Mouse (Mus musculus) neural tube, embryonic 11.5 days (tissue): ENCODE results near the gene Tbx21. TPM values are rescaled to one million over a fixed set of nuclear protein-coding genes. Genes with fewer than 3 reads are reported as not detected.
A peak's percentile ranks its signal among the peaks of the same experiment; 100 is the strongest.

Source experiments
- ATAC-seq: fragments of 200-750 bp; cut with Nextera tagmentation; 2 replicates; pipeline ENCODE4 v1.8.0; 2017; ENCODE audit warnings: moderate number of reproducible peaks, mild to moderate bottlenecking, moderate TSS enrichment, moderate library complexity; ENCODE audit not compliant: insufficient read depth, low FRiP score, low TSS enrichment
- DNase-seq: peaks from one replicate; pipeline ENCODE4 v3.0.0-alpha.2; 2015; ENCODE audit warnings: low spot score
- H3K27ac ChIP-seq: fragments of 300-500 bp; sonication (generic); 2 replicates; pipeline ENCODE4 v1.5.1; 2014; ENCODE audit warnings: low read depth, mild to moderate bottlenecking, low read length
- H3K27me3 ChIP-seq: fragments of 300-500 bp; sonication (generic); 2 replicates; pipeline ENCODE4 v1.6.1; 2014; ENCODE audit warnings: mild to moderate bottlenecking, low read length, mixed read lengths; ENCODE audit not compliant: control insufficient read depth, insufficient read depth
- H3K36me3 ChIP-seq: fragments of 300-500 bp; sonication (generic); 2 replicates; pipeline ENCODE4 v1.6.1; 2014; ENCODE audit warnings: mild to moderate bottlenecking, low read length, moderate library complexity, mixed read lengths; ENCODE audit not compliant: control insufficient read depth, insufficient read depth
- H3K4me1 ChIP-seq: fragments of 300-500 bp; sonication (generic); 2 replicates; pipeline ENCODE4 v1.6.1; 2014; ENCODE audit warnings: low read length, mixed read lengths; ENCODE audit not compliant: control insufficient read depth, insufficient read depth
- H3K4me2 ChIP-seq: fragments of 300-500 bp; sonication (generic); 2 replicates; pipeline ENCODE4 v1.6.1; 2014; ENCODE audit warnings: low read depth, mild to moderate bottlenecking, moderate library complexity
- H3K4me3 ChIP-seq: fragments of 300-500 bp; sonication (generic); 2 replicates; pipeline ENCODE4 v1.5.1; 2014; ENCODE audit warnings: low read depth, low read length
- H3K9ac ChIP-seq: fragments of 300-500 bp; sonication (generic); 2 replicates; pipeline ENCODE4 v1.6.1; 2014; ENCODE audit warnings: mild to moderate bottlenecking, low read length
- H3K9me3 ChIP-seq: fragments of 300-500 bp; sonication (generic); 2 replicates; pipeline ENCODE4 v1.6.1; 2016; ENCODE audit warnings: low read length; ENCODE audit not compliant: control insufficient read depth
- WGBS: fragments of 180-500 bp; shearing (Covaris S2); extraction: QIAGEN DNeasy Blood & Tissue Kit; methylation state at CpG from one replicate; pipeline ENCODE4 v1.1.7; 2014; 5-methylcytosine and 5-hydroxymethylcytosine counted together
- polyA plus RNA-seq: library from polyadenylated mRNA; unstranded; fragments of >200 nt; fragmentation: Nextera tagmentation; extraction: Ambion mirVana; gene quantifications from 2 replicates; pipeline ENCODE4 v1.2.1, GENCODE M21; 2014

Gene Tbx21
- polyA plus RNA-seq, 1 experiment from 2014 or later, result 0.21 TPM

DNA sequence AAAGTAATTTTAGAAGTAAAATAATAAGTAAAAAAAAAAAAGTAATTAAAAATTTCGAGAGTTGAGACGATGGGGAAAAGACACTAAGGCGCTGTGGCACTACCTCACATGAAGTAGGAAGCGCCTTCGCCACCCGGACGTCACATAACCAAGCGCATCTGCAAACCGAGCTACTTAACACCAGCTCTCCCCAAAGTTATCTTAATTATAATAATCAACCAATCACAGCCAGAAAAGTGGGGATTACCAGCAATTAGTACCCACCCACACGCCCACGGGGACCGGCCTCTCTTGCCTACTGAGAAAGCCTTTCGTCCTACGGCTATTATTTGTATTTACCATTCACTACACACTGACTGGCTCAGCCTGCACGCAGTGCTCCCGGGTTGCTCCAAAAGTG, 6.2 kb downstream of the Tbx21 start:
- Histone ChIP-seq H3K4me2 (no peak overlapping the region), H3K36me3 (no peaks in the 10 kb centered on the region), H3K27me3 (peaks cover 15% of the 10 kb centered on the region), H3K27ac (no peak overlapping the region), H3K9ac (no peak overlapping the region), H3K4me3 (no peak overlapping the region), H3K4me1 (no peaks in the 10 kb centered on the region), H3K9me3 (no peaks in the 10 kb centered on the region)
- no peak for ATAC-seq
- no peak for DNase-seq
- WGBS, result 87% methylated on average over 16 of the region's 16 CpGs

DNA sequence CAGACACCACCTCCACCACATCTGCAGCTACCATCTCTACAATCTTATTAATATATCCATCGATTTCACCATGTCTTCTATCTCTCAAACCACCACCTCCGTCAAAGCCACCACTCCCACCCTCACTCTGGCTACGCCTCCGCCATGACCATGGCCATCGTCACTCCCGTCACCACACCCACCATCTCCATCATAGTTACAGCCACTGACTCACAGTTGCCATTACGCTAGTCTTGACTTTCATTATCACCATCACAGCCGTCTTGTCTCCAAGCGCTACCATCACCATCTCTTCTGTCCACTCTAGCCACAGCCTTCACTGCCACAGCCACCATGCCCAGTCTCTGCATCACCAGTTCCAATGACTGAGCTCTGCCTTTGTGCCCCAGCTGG, 11.0 kb downstream of the Tbx21 start:
- Histone ChIP-seq H3K9ac (no peak overlapping the region), H3K4me3 (no peak overlapping the region), H3K27me3 (no peaks in the 10 kb centered on the region), H3K4me1 (no peaks in the 10 kb centered on the region), H3K9me3 (no peaks in the 10 kb centered on the region), H3K4me2 (no peak overlapping the region), H3K36me3 (no peaks in the 10 kb centered on the region), H3K27ac (no peak overlapping the region)
- no peak for ATAC-seq
- WGBS, result 92% methylated on average over 9 of the region's 9 CpGs
- no peak for DNase-seq

DNA sequence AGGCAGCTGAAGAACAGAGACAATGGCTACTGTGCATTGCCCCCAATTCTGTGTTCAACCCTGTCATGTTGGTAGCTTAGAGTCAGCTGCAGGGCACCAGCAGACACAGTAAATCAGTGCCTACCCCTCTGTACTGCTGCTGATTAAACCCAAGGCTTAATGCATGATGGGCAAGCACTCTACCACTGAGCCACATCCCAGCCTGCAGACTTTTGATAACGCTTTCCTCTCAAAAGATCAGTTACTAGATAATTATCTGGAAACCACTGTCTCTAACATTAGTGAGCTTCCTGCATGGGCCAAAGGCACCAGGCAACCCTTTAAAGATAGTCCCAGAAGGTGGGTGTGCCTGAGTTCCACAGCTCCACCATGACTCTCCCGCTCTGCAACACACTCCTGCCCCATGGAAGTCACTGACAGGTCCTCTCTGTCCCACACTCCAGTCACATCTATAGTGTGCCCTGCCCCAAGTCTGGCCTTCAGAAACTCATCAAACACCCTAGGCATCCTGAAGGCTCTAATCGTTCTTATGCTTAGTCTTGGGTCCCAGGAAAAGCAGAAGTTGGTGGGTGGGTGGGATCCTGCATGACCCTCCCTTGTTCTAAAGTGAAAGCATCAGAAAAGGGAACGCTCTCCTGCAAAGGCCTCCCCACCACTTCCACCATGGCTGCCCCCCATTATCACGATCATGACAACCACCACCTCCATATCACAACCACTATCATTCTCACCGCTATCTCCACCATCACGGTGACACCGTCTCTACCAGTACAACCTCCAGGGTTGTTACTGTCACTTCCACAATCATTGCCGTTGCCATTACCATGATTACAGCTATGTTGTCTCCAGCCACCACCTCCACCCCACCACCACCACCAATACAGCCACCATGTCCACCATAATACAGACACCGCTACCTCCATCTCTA, 11.7 kb downstream of the Tbx21 start:
- DNase-seq, result no peak

DNA sequence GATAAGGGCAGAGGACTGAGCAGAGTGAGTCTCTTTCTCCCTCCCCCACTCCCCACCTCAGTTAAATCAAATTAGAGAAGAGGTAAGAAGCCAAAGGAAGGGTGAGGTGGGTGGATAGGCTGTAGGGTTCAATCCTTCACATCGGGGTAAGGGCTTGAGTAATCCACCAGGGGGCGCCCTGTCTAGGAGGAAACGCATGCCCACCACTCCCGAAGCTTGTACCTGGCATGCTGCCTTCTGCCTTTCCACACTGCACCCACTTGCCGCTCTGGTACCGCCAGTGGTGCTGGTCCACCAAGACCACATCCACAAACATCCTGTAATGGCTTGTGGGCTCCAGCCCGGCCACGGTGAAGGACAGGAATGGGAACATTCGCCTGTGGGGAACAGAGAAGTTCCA, 13.4 kb downstream of the Tbx21 start:
- ATAC-seq (no peak), DNase-seq (peak; percentile 57)
- H3K4me3 ChIP-seq, result no peak overlapping the region
- no peaks in the 10 kb centered on the region for H3K9me3 ChIP-seq
- no peaks in the 10 kb centered on the region for H3K36me3 ChIP-seq
- no peak overlapping the region for H3K27ac ChIP-seq
- H3K27me3 ChIP-seq, result 0 out of 2 replicates have a peak, but pooled peaks cover 3% of the 10 kb centered on the region
- peaks cover 2% of the 10 kb centered on the region; the same call in 1 of the 2 replicates for H3K4me1 ChIP-seq
- 22% methylated on average over 9 of the region's 9 CpGs for WGBS
- H3K9ac ChIP-seq, result no peak overlapping the region
- H3K4me2 ChIP-seq, result no peak overlapping the region

More for the DNA sequence above, 11.7 kb downstream of the Tbx21 start:
- Histone ChIP-seq H3K4me2 (no peak overlapping the region), H3K36me3 (no peaks in the 10 kb centered on the region), H3K9ac (no peak overlapping the region), H3K9me3 (no peaks in the 10 kb centered on the region), H3K4me1 (peaks cover 2% of the 10 kb centered on the region; the same call in 1 of the 2 replicates), H3K27ac (no peak overlapping the region), H3K27me3 (0 out of 2 replicates have a peak, but pooled peaks cover 3% of the 10 kb centered on the region), H3K4me3 (no peak overlapping the region)
- no peak for ATAC-seq
- 95% methylated on average over 10 of the region's 10 CpGs for WGBS

DNA sequence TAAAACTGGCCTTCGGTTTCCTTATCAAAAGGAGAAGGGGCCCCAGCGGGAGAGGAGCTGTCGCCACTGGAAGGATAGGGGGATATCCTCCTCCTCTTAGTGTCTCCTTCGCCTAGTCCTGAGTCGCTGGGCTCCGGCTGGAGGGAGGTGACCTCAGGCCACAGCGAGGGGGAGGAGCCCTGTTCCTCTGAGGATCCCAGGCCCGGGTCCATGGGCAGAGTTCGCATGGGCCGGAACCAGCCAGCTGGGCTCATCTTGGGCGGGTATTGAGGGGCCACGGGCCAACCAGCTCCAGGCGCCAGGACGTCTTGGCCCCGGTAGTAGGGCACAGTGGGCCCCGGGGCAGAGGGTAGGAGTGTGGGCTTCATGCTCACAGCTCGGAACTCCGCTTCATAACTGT, 16.3 kb downstream of the Tbx21 start:
- DNase-seq, result no peak
- H3K27me3 ChIP-seq, result 0 out of 2 replicates have a peak, but pooled peaks cover 3% of the 10 kb centered on the region
- WGBS, result 25% methylated on average over 18 of the region's 18 CpGs

DNA sequence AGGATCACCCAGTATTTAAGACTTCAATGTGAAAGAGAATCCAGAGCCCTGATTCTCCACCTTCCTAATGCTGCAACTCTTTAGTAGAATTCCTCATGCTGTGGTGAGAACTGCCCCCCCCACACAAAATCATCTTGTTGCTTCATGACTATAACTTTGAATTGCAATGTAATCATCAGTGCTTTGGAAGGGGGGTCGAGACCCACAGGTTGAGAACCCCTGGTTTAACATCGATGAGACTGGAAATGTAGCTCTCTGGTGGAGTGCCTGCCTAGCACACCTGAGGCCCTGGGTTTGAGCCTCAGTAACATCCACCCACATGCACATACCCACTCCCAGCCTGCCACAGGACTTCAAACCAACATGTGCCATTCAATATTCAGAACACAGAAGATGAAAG, 20.5 kb downstream of the Tbx21 start:
- DNase-seq (no peak), ATAC-seq (no peak)
- no peak overlapping the region for H3K4me2 ChIP-seq
- H3K27me3 ChIP-seq, result 0 out of 2 replicates have a peak, but pooled peaks cover 3% of the 10 kb centered on the region
- H3K27ac ChIP-seq, result no peak overlapping the region
- H3K9me3 ChIP-seq, result no peaks in the 10 kb centered on the region
- H3K9ac ChIP-seq, result no peak overlapping the region
- H3K4me3 ChIP-seq, result no peak overlapping the region
- peaks cover 2% of the 10 kb centered on the region; the same call in 1 of the 2 replicates for H3K4me1 ChIP-seq
- no peaks in the 10 kb centered on the region for H3K36me3 ChIP-seq
- WGBS, result 58% methylated on average over 2 of the region's 2 CpGs

More for the DNA sequence above, 16.3 kb downstream of the Tbx21 start:
- Histone ChIP-seq H3K4me2 (no peak overlapping the region), H3K4me1 (peaks cover 2% of the 10 kb centered on the region; the same call in 1 of the 2 replicates), H3K27ac (no peak overlapping the region), H3K36me3 (no peaks in the 10 kb centered on the region), H3K4me3 (no peak overlapping the region), H3K9ac (no peak overlapping the region), H3K9me3 (no peaks in the 10 kb centered on the region)
- ATAC-seq, result no peak

DNA sequence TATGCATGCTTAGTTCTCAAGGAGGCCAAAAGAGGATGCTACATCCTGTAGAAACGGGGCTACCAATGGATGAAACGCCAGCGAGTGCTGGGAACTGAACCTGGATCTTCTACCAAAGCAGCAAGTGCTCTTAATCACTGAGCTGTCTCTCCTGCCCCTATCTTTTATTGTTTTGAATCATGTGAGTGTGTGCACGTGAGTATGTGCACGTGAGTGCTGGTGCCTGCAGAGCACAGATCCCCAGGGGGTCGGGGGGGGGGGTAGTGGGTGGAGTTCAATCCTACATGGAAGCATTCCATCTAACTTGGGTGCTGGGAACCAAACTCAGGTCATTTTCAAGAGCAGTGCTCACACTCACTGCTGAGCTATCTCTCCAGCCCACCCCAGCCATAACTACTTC, 28.8 kb downstream of the Tbx21 start:
- H3K4me1 ChIP-seq, result no peaks in the 10 kb centered on the region
- H3K9ac ChIP-seq, result no peak overlapping the region
- H3K27ac ChIP-seq, result no peak overlapping the region
- 0 out of 2 replicates have a peak, but pooled peaks cover 5% of the 10 kb centered on the region for H3K9me3 ChIP-seq
- ATAC-seq, result no peak
- no peak for DNase-seq
- 77% methylated on average over 6 of the region's 6 CpGs for WGBS
- no peaks in the 10 kb centered on the region for H3K27me3 ChIP-seq
- no peak overlapping the region for H3K4me3 ChIP-seq
- no peaks in the 10 kb centered on the region for H3K36me3 ChIP-seq
- H3K4me2 ChIP-seq, result no peak overlapping the region

DNA sequence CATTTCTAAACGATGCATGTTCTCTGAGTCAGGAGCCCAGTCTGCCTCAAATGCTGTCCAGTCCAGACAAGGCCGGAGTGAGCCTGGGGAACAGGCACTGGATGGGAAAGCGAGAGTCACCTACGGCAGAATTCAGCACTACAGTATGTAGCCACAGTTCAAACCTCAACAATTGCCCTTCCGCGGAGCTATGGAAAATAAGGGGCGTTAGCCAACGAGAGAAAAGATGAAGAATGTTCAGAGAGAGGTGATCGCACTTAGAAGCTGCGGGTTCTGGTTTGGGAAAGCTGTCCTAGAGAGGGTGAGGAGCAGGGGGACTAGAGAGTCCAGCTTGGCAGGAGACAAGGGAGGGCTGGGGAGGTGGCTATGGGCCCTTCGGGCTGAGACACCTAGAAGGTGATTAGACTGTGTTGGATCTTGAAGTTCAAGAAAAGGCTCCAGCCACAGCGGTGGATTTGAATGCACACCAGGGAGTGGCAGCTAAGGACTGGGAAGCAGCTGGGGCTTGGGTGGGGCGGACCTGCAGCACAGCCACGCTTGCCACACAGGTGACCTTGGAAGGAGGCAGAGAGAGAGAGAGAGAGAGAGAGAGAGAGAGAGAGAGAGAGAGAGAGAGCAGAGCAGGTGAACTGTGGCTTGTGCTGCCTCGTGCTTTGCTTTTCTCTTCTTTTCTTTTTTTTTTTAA, 30.2 kb downstream of the Tbx21 start:
- Histone ChIP-seq H3K4me3 (no peak overlapping the region), H3K27me3 (no peaks in the 10 kb centered on the region), H3K36me3 (no peaks in the 10 kb centered on the region), H3K4me2 (no peak overlapping the region), H3K9me3 (0 out of 2 replicates have a peak, but pooled peaks cover 5% of the 10 kb centered on the region), H3K27ac (no peak overlapping the region), H3K4me1 (no peaks in the 10 kb centered on the region), H3K9ac (no peak overlapping the region)
- ATAC-seq (no peak), DNase-seq (no peak)
- 87% methylated on average over 15 of the region's 15 CpGs for WGBS
